Mouse (Mus musculus) mammary gland, adult 2 months (tissue): ENCODE data around the gene Exosc3. TPM values are rescaled to one million over a fixed set of nuclear protein-coding genes. Genes with fewer than 3 reads are reported as not detected.

Experiments used
- polyA plus RNA-seq: library from polyadenylated mRNA; depleted of rRNA; stranded (reverse); fragments of >200 nt; gene quantifications from 2 replicates; pipeline ENCODE4 v1.2.3, GENCODE M21; 2012; ENCODE audit warnings: low replicate concordance; rRNA removed

The Exosc3 gene
- polyA plus RNA-seq: 9.5 and 27.6 TPM in 2 replicates

GRCm38 (mm10) chr4:45342286-45343155 is at the start of gene Exosc3:
Gene Exosc3, minus strand, starts transcription at chr4:45342732.

GRCm38 (mm10) chr4:45341669-45342249 is 773 bp downstream of the Exosc3 start, which contains the start of gene Dcaf10:
Gene Dcaf10, plus strand, starts transcription at chr4:45342101.

GRCm38 (mm10) chr4:45296662-45297564 is 45.6 kb downstream of the Exosc3 start, which contains the start of gene Trmt10b:
Gene Trmt10b, plus strand, starts transcription at chr4:45297127.

Other genes with a start within 250 kb of the Exosc3 start
- gene Tomm5, start 234.6 kb downstream of the Exosc3 start, polyA plus RNA-seq: 39.7 and 71.3 TPM in 2 replicates
- gene Frmpd1, start 157.9 kb downstream of the Exosc3 start, polyA plus RNA-seq: 0.59 and 0.67 TPM in 2 replicates
- 0.92 and 3.1 TPM in 2 replicates for gene Trmt10b, start 45.6 kb downstream of the Exosc3 start, polyA plus RNA-seq
- gene Dcaf10, start 631 bp downstream of the Exosc3 start, polyA plus RNA-seq: 12.3 and 39.8 TPM in 2 replicates
- 93.3 and 100 TPM in 2 replicates for gene Slc25a51, start 66.0 kb upstream of the Exosc3 start, polyA plus RNA-seq
- 13.6 and 25.4 TPM in 2 replicates for gene Shb, start 189.7 kb upstream of the Exosc3 start, polyA plus RNA-seq